Mouse (Mus musculus): ENCODE data around the gene Babam2.

The Babam2 gene

GRCm38 (mm10) chr5:31715486-31716150 is 18.1 kb downstream of the Babam2 start:
- no peak for DNase-seq

- no peak for DNase-seq
Measured at GRCm38 (mm10) chr5:31724519-31724918, 27.0 kb downstream of the Babam2 start.

- no peak for DNase-seq
Measured at GRCm38 (mm10) chr5:31725885-31726284, 28.4 kb downstream of the Babam2 start.

- no peak for DNase-seq
Measured at GRCm38 (mm10) chr5:31727456-31727855, 30.0 kb downstream of the Babam2 start.

- no peak for DNase-seq
Measured at GRCm38 (mm10) chr5:31732644-31733338, 35.3 kb downstream of the Babam2 start.

GRCm38 (mm10) chr5:31741931-31742330 is 44.4 kb downstream of the Babam2 start:
- DNase-seq: no peak

GRCm38 (mm10) chr5:31742521-31743031 is 45.1 kb downstream of the Babam2 start:
- no peak for DNase-seq

- no peak for DNase-seq
Measured at GRCm38 (mm10) chr5:31749401-31749800, 51.9 kb downstream of the Babam2 start.

- no peak for DNase-seq
Measured at GRCm38 (mm10) chr5:31750231-31750925, 52.9 kb downstream of the Babam2 start.

GRCm38 (mm10) chr5:31750955-31751354 is 53.5 kb downstream of the Babam2 start:
- DNase-seq: no peak

- DNase-seq: no peak
Measured at GRCm38 (mm10) chr5:31754634-31755033, 57.1 kb downstream of the Babam2 start.

GRCm38 (mm10) chr5:31755255-31755654 is 57.8 kb downstream of the Babam2 start:
- DNase-seq: no peak

- no peak for DNase-seq
Measured at GRCm38 (mm10) chr5:31758310-31759091, 61.0 kb downstream of the Babam2 start.

GRCm38 (mm10) chr5:31761836-31762235 is 64.4 kb downstream of the Babam2 start:
- no peak for DNase-seq

GRCm38 (mm10) chr5:31762773-31763172 is 65.3 kb downstream of the Babam2 start:
- DNase-seq: no peak

- DNase-seq: no peak
Measured at GRCm38 (mm10) chr5:31765824-31766223, 68.3 kb downstream of the Babam2 start.

GRCm38 (mm10) chr5:31766841-31767542 is 69.5 kb downstream of the Babam2 start:
- DNase-seq: no peak

- no peak for DNase-seq
Measured at GRCm38 (mm10) chr5:31771486-31771885, 74.0 kb downstream of the Babam2 start.

- no peak for DNase-seq
Measured at GRCm38 (mm10) chr5:31771921-31772320, 74.4 kb downstream of the Babam2 start.

- no peak for DNase-seq
Measured at GRCm38 (mm10) chr5:31774976-31775375, 77.5 kb downstream of the Babam2 start.

- no peak for DNase-seq
Measured at GRCm38 (mm10) chr5:31781624-31782023, 84.1 kb downstream of the Babam2 start.

- DNase-seq: no peak
Measured at GRCm38 (mm10) chr5:31787201-31787600, 89.7 kb downstream of the Babam2 start.

Measured in cerebellum, adult 18-20 months (tissue).